8 mouse cellular contexts compared by ENCODE assay signal in the genomic region with DNA sequence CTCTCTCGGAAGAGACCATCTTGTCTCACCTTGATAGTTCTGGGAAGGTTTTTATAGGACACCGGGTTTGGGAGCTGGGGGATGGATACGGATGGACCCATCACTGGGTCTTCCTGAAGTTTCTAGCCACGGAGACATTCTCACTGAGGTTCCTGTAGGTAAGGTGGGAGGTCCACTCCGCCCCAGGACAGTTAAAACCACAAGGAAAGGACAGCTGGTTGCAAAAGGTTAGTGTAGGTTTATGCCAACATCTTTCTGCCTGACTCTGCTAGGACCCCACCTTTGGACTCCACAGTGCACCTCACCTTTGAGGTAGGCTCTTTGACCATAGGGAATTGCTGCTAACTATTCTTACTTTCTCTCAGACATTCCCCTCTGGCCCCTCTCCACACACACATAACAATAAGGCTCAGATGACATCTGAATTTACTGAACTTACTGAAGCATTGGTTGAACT. TPM values are rescaled to one million over a fixed set of nuclear protein-coding genes. Genes with fewer than 3 reads are reported as not detected.
DNase-seq lines count a peak whose midpoint lies in the region; ATAC-seq and TF ChIP-seq lines count a peak whose summit lies in the region.

No protein-coding gene starts in this region.

- peak overlapping the region; percentile 99 for H3K4me3 ChIP-seq in left cerebral cortex, adult 2 months
- H3K4me3 ChIP-seq in embryonic facial prominence, embryonic 15.5 days (replicated peaks), result peak overlapping the region; percentile 90
- H3K4me3 ChIP-seq in limb, embryonic 10.5 days, result peak overlapping the region; percentile 92
- H3K4me3 ChIP-seq in neural tube, embryonic 13.5 days, result peak overlapping the region; percentile 91

- no peaks in the 10 kb centered on the region for H3K27me3 ChIP-seq in embryonic facial prominence, embryonic 15.5 days
- H3K27me3 ChIP-seq in limb, embryonic 10.5 days (ENCODE audit: low read depth, poor library complexity, severe bottlenecking), result no peaks in the 10 kb centered on the region
- H3K27me3 ChIP-seq in neural tube, embryonic 13.5 days, result no peaks in the 10 kb centered on the region

- 2% methylated on average over 5 of the region's 5 CpGs for WGBS in embryonic facial prominence, embryonic 15.5 days
- 10% methylated on average over 5 of the region's 5 CpGs for WGBS in limb, embryonic 10.5 days
- WGBS in neural tube, embryonic 13.5 days, result 7% methylated on average over 5 of the region's 5 CpGs

- no peaks in the 10 kb centered on the region for H3K36me3 ChIP-seq in embryonic facial prominence, embryonic 15.5 days
- peaks cover 8% of the 10 kb centered on the region for H3K36me3 ChIP-seq in limb, embryonic 10.5 days
- no peaks in the 10 kb centered on the region for H3K36me3 ChIP-seq in neural tube, embryonic 13.5 days

- H3K9ac ChIP-seq in embryonic facial prominence, embryonic 15.5 days, result peak overlapping the region; percentile 93
- H3K9ac ChIP-seq in neural tube, embryonic 13.5 days, result peak overlapping the region; percentile 99

- H3K4me2 ChIP-seq in embryonic facial prominence, embryonic 15.5 days (replicated peaks), result peak overlapping the region; percentile 53
- H3K4me2 ChIP-seq in neural tube, embryonic 13.5 days, result peak overlapping the region; percentile 75

- no peak for DNase-seq in left cerebral cortex, adult 2 months (ENCODE audit: extremely low spot score in 1 of 2, low spot score in 2 of 2)
- DNase-seq in left cerebral cortex, postnatal 10 days (ENCODE audit: extremely low spot score in 1 of 2, low spot score in 2 of 2), result no peak
- DNase-seq in limb, embryonic 10.5 days (ENCODE audit: low spot score), result no peak
- DNase-seq in right cerebral cortex, adult 18-20 months, result no peak
- no peak for DNase-seq in frontal cortex, postnatal 10 days (ENCODE audit: low spot score in 2 of 2)
- DNase-seq in ovary, adult 18-20 months (ENCODE audit: low spot score), result no peak

- H3K27ac ChIP-seq in left cerebral cortex, adult 2 months, result peak overlapping the region; percentile 98
- peak overlapping the region; percentile 91; the same call in 1 of the 2 replicates for H3K27ac ChIP-seq in embryonic facial prominence, embryonic 15.5 days (replicated peaks)
- peak overlapping the region; percentile 99 for H3K27ac ChIP-seq in limb, embryonic 10.5 days
- H3K27ac ChIP-seq in neural tube, embryonic 13.5 days (replicated peaks), result peak overlapping the region; percentile 97; the same call in 1 of the 2 replicates

- no peak for ATAC-seq in embryonic facial prominence, embryonic 15.5 days (ENCODE audit: insufficient number of reproducible peaks, low FRiP score, low TSS enrichment, low read depth)
- ATAC-seq in neural tube, embryonic 13.5 days (ENCODE audit: low read depth), result peak; percentile 45; the same call in 1 of the 2 replicates

- intact Hi-C loops in left cerebral cortex, adult 2 months (cut with DNase I), result loop anchor here (1.0 to 10.0 kb wide), 3 partner anchors 122 to 290 kb away; partner anchors contain the start of gene Ppm1k
- intact Hi-C loops in left cerebral cortex, postnatal 10 days (cut with DNase I), result no loop called here

- H3K9me3 ChIP-seq in embryonic facial prominence, embryonic 15.5 days (replicated peaks), result no peaks in the 10 kb centered on the region
- H3K9me3 ChIP-seq in limb, embryonic 10.5 days (replicated peaks), result no peaks in the 10 kb centered on the region
- H3K9me3 ChIP-seq in neural tube, embryonic 13.5 days, result no peaks in the 10 kb centered on the region

- peaks cover 11% of the 10 kb centered on the region for H3K4me1 ChIP-seq in embryonic facial prominence, embryonic 15.5 days
- H3K4me1 ChIP-seq in limb, embryonic 10.5 days, result peaks cover 11% of the 10 kb centered on the region
- H3K4me1 ChIP-seq in neural tube, embryonic 13.5 days (replicated peaks), result peaks cover 23% of the 10 kb centered on the region

- TF ChIP-seq CTCF in left cerebral cortex, adult 2 months (IDR thresholded peaks at IDR 0.05), result no peak

RNA-seq across cellular contexts. Expression of gene Vopp1, which starts 0.3 kb away (rescaled TPM):
- 100 to 1,000 TPM; 123 to 130 TPM for total RNA-seq in left cerebral cortex, adult 2 months (2021)
- total RNA-seq in left cerebral cortex, postnatal 10 days (2021), result 100 to 1,000 TPM; 158 to 172 TPM
- 39.7 and 42.4 TPM in 2 replicates for polyA plus RNA-seq in embryonic facial prominence, embryonic 15.5 days (2015; fragmentation: Nextera tagmentation; extraction: Ambion mirVana)
- polyA plus RNA-seq in limb, embryonic 10.5 days (2016; fragmentation: Nextera tagmentation; extraction: Ambion mirVana), result 51.7 and 60.3 TPM in 2 replicates
- 176 and 185 TPM in 2 replicates for polyA plus RNA-seq in neural tube, embryonic 13.5 days (2015; fragmentation: Nextera tagmentation; extraction: Ambion mirVana)

RNA-seq across cellular contexts. Expression of gene Vmn1r21, which starts 24.9 kb away (rescaled TPM):
- not detected for total RNA-seq in left cerebral cortex, adult 2 months (2021)
- total RNA-seq in left cerebral cortex, postnatal 10 days (2021), result not detected
- polyA plus RNA-seq in embryonic facial prominence, embryonic 15.5 days (2015; fragmentation: Nextera tagmentation; extraction: Ambion mirVana), result not detected in 2 replicates
- not detected in 2 replicates for polyA plus RNA-seq in limb, embryonic 10.5 days (2016; fragmentation: Nextera tagmentation; extraction: Ambion mirVana)
- not detected in 2 replicates for polyA plus RNA-seq in neural tube, embryonic 13.5 days (2015; fragmentation: Nextera tagmentation; extraction: Ambion mirVana)
